Mouse (Mus musculus): ENCODE results near the gene Stx2. TPM values are rescaled to one million over a fixed set of nuclear protein-coding genes. Genes with fewer than 3 reads are reported as not detected.

The Stx2 gene
- polyA plus RNA-seq (2017; shearing (Covaris generic)) = 10 to 100 TPM in 1 of 2 experiments, 1 to 10 TPM in 1; 9.2 to 11.3 TPM

GRCm38 (mm10) chr5:129008412-129008826 lies at the start of gene Stx2:
TSS of gene Stx2 (minus strand) at chr5:129008574.

DNA sequence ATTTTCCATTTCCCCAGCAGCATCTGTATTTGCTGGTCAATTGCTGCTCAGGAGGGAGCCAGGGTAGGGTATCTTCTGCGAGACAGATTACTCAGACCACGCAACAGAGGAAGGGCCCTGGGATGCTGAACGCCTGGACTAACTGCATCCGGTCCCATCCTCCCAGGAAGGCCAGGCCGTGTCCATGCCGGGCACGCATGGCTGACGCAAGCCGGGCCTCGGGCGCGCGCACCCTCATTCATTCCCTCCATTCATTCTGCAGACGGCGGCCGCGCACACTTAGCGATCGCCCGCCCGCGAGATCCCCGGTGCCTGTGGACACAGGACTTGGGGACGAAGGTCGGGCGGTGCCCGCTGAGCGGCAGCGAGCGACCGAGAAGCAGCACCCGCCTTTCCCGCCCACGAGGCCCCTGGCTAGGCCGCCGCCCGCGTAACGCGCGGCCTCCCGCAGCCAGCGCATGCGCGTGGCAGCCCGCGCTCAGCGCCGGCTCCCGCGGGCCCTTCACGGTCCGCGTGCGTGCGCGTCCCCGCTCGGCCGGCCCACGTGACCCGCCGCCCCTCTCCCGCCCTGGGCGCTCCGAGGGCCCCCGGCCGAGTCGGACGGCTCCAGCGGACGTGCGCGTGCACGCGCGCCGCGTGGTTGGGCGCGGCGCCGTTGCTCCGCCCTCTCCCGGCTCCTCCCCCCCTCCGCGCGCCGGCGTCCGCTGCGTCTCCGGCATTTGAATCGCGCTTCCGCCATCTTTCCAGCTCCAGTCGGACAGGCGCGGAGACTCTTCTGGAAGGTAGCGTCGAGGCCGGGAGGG lies 11.3 kb upstream of the Stx2 start, which contains the start of gene Ran:
Gene Ran, plus strand, starts transcription at position 573 of the 803 bp plus-strand sequence.

GRCm38 (mm10) chr5:128953278-128954070 lies 54.9 kb downstream of the Stx2 start, which contains the start of gene Rimbp2:
TSS of gene Rimbp2 (minus strand) at chr5:128953486.

Other genes with a start within 250 kb of the Stx2 start
- gene Rimbp2, start 55.1 kb downstream of the Stx2 start, polyA plus RNA-seq (2017; shearing (Covaris generic)) = under 1 TPM; 0.05 to 0.54 TPM
- gene Ran, start 11.5 kb upstream of the Stx2 start, polyA plus RNA-seq (2017; shearing (Covaris generic)) = 100 to 1,000 TPM; 175 to 176 TPM
- gene Adgrd1, start 88.2 kb upstream of the Stx2 start, polyA plus RNA-seq (2017; shearing (Covaris generic)) = 1 to 10 TPM in 1 of 2 experiments, under 1 TPM in 1; 0.82 to 1.5 TPM

Data from inflammation-experienced regulatory T-cells (primary cell).